Mouse (Mus musculus) layer of hippocampus, adult 2 months (tissue): ENCODE data around the gene Arhgap10. TPM values are rescaled to one million over a fixed set of nuclear protein-coding genes. Genes with fewer than 3 reads are reported as not detected.

Experiments used
- DNase-seq, 2 experiments: peaks; one replicate each; pipeline ENCODE4 v3.0.0; 2022; ENCODE audit warnings: low spot score in 2 of 2
- H3K27ac ChIP-seq: fragments of 200-600 bp; 2 replicates; pipeline ENCODE4 v1.8.1; 2022
- H3K4me3 ChIP-seq: fragments of 200-600 bp; 2 replicates; pipeline ENCODE4 v1.8.1; 2022; ENCODE audit warnings: mild to moderate bottlenecking
- CTCF ChIP-seq: fragments of 200-600 bp; conservative IDR thresholded peaks from 2 replicates; pipeline ENCODE4 v1.8.1; 2022; ENCODE audit warnings: antibody characterized with exemption, mild to moderate bottlenecking, moderate library complexity
- long read RNA-seq, 2 experiments: library from polyadenylated mRNA; stranded (forward); transcript quantifications; one replicate each; pipeline ENCODE4 v2.0.0; 2021; ENCODE audit warnings: borderline mapping rate in 2 of 2
- total RNA-seq, 2 experiments: library from RNA; stranded (reverse); gene quantifications; 2 replicates each; pipeline ENCODE4 v1.2.3; 2021

Arhgap10 gene
- 10 to 100 TPM in 1 of 2 experiments, 1 to 10 TPM in 1; 8.3 to 11.2 TPM for total RNA-seq
- long read RNA-seq, experiment 1, partial matches to known transcripts: 1 of 8 reads
- long read RNA-seq, experiment 1, other reads (novel, unspliced or antisense): 4 of 8 reads
- long read RNA-seq, experiment 2, partial matches to known transcripts: 0 of 7 reads
- long read RNA-seq, experiment 2, other reads (novel, unspliced or antisense): 3 of 7 reads

GRCm38 (mm10) chr8:77517301-77518200, at the start of gene Arhgap10:
TSS of gene Arhgap10 (minus strand) at chr8:77517953.
- peak; percentile 39 to 40 for DNase-seq
- TF ChIP-seq CTCF: no peak
- peak within 1 kb of the TSS; percentile 76 for H3K4me3 ChIP-seq
- peak within 1 kb of the TSS; percentile 72; the same call in 1 of the 2 replicates for H3K27ac ChIP-seq

GRCm38 (mm10) chr8:77561441-77561840, 43.7 kb upstream of the Arhgap10 start:
- DNase-seq: no peak
- TF ChIP-seq CTCF: no peak
- Histone ChIP-seq H3K27ac (no peak overlapping the region), H3K4me3 (no peak overlapping the region)

GRCm38 (mm10) chr8:77552491-77552890, 34.7 kb upstream of the Arhgap10 start:
- no peak for DNase-seq
- H3K4me3 ChIP-seq: no peak overlapping the region
- no peak overlapping the region for H3K27ac ChIP-seq
- no peak for TF ChIP-seq CTCF

GRCm38 (mm10) chr8:77549881-77550580, 32.3 kb upstream of the Arhgap10 start:
- DNase-seq: peak in 1 of 2 experiments; percentile 11

GRCm38 (mm10) chr8:77549121-77549706, 31.5 kb upstream of the Arhgap10 start, which contains the start of gene Prmt9:
TSS of gene Prmt9 (plus strand) at chr8:77549397.
- no peak for TF ChIP-seq CTCF
- Histone ChIP-seq H3K4me3 (peak within 1 kb of the TSS; percentile 93), H3K27ac (peak within 1 kb of the TSS; percentile 94)
- DNase-seq: peak; percentile 91 to 95

More at GRCm38 (mm10) chr8:77549881-77550580, 32.3 kb upstream of the Arhgap10 start:
- TF ChIP-seq CTCF: peak; percentile 77
- peak overlapping the region; percentile 94; the same call in 1 of the 2 replicates for H3K27ac ChIP-seq
- peak overlapping the region; percentile 93 for H3K4me3 ChIP-seq

- no peak overlapping the region for H3K4me3 ChIP-seq
- TF ChIP-seq CTCF: no peak
- DNase-seq: no peak
- H3K27ac ChIP-seq: no peak overlapping the region
These were observed 27.9 kb upstream of the Arhgap10 start for GRCm38 (mm10) chr8:77545616-77546015.

GRCm38 (mm10) chr8:77544428-77544827, 26.7 kb upstream of the Arhgap10 start:
- H3K4me3 ChIP-seq: no peak overlapping the region
- no peak overlapping the region for H3K27ac ChIP-seq
- TF ChIP-seq CTCF: no peak
- no peak for DNase-seq

- Histone ChIP-seq H3K4me3 (no peak overlapping the region), H3K27ac (no peak overlapping the region)
- TF ChIP-seq CTCF: no peak
- DNase-seq: no peak
These were observed 25.5 kb upstream of the Arhgap10 start for GRCm38 (mm10) chr8:77543152-77543777.

- TF ChIP-seq CTCF: no peak
- no peak for DNase-seq
- Histone ChIP-seq H3K4me3 (no peak overlapping the region), H3K27ac (no peak overlapping the region)
These were observed 20.5 kb upstream of the Arhgap10 start for GRCm38 (mm10) chr8:77538256-77538655.

GRCm38 (mm10) chr8:77536821-77537220, 19.1 kb upstream of the Arhgap10 start:
- no peak overlapping the region for H3K27ac ChIP-seq
- no peak for TF ChIP-seq CTCF
- no peak overlapping the region for H3K4me3 ChIP-seq

GRCm38 (mm10) chr8:77535026-77535595, 17.4 kb upstream of the Arhgap10 start:
- peak; percentile 85 for TF ChIP-seq CTCF
- peak in 1 of 2 experiments; percentile 46 for DNase-seq
- no peak overlapping the region for H3K27ac ChIP-seq
- H3K4me3 ChIP-seq: no peak overlapping the region

More at GRCm38 (mm10) chr8:77536821-77537220, 19.1 kb upstream of the Arhgap10 start:
- no peak for DNase-seq
